Mouse (Mus musculus) hindbrain, embryonic 10.5 days (tissue): Measurements from ENCODE around the gene Hdx. TPM values are rescaled to one million over a fixed set of nuclear protein-coding genes. Genes with fewer than 3 reads are reported as not detected.
A peak's percentile ranks its signal among the peaks of the same experiment; 100 is the strongest.

Experiments
- DNase-seq: peaks from one replicate; pipeline ENCODE4 v3.0.0-alpha.2; 2017; ENCODE audit warnings: low spot score
- H3K27ac ChIP-seq: fragments of 300-500 bp; sonication (generic); 2 replicates; pipeline ENCODE4 v1.5.1; 2016; ENCODE audit warnings: mild to moderate bottlenecking, moderate library complexity
- H3K27me3 ChIP-seq: fragments of 300-500 bp; sonication (generic); 2 replicates; pipeline ENCODE4 v1.6.1; 2016; ENCODE audit warnings: mild to moderate bottlenecking; ENCODE audit not compliant: poor library complexity, insufficient read depth, severe bottlenecking
- H3K36me3 ChIP-seq: fragments of 300-500 bp; sonication (generic); 2 replicates; pipeline ENCODE4 v1.6.1; 2016; ENCODE audit warnings: mild to moderate bottlenecking, moderate library complexity
- H3K4me1 ChIP-seq: fragments of 300-500 bp; sonication (generic); replicated peaks from 2 replicates; pipeline ENCODE4 v1.6.1; 2016; ENCODE audit warnings: mild to moderate bottlenecking
- H3K4me3 ChIP-seq: fragments of 300-500 bp; sonication (generic); 2 replicates; pipeline ENCODE4 v1.5.1; 2016; ENCODE audit warnings: mild to moderate bottlenecking, moderate library complexity
- H3K9me3 ChIP-seq: fragments of 300-500 bp; sonication (generic); 2 replicates; pipeline ENCODE4 v1.6.1; 2016; ENCODE audit warnings: mild to moderate bottlenecking, moderate library complexity
- WGBS: fragments of 180-500 bp; shearing (Covaris S2); methylation state at CpG from one replicate; pipeline ENCODE4 v1.1.7; 2016; 5-methylcytosine and 5-hydroxymethylcytosine counted together
- polyA plus RNA-seq: library from polyadenylated mRNA; unstranded; fragments of >200 nt; fragmentation: Nextera tagmentation; extraction: Ambion mirVana; gene quantifications from 2 replicates; pipeline ENCODE4 v1.2.1, GENCODE M21; 2016

Gene Hdx
- polyA plus RNA-seq, result 1.7 and 1.8 TPM in 2 replicates

DNA sequence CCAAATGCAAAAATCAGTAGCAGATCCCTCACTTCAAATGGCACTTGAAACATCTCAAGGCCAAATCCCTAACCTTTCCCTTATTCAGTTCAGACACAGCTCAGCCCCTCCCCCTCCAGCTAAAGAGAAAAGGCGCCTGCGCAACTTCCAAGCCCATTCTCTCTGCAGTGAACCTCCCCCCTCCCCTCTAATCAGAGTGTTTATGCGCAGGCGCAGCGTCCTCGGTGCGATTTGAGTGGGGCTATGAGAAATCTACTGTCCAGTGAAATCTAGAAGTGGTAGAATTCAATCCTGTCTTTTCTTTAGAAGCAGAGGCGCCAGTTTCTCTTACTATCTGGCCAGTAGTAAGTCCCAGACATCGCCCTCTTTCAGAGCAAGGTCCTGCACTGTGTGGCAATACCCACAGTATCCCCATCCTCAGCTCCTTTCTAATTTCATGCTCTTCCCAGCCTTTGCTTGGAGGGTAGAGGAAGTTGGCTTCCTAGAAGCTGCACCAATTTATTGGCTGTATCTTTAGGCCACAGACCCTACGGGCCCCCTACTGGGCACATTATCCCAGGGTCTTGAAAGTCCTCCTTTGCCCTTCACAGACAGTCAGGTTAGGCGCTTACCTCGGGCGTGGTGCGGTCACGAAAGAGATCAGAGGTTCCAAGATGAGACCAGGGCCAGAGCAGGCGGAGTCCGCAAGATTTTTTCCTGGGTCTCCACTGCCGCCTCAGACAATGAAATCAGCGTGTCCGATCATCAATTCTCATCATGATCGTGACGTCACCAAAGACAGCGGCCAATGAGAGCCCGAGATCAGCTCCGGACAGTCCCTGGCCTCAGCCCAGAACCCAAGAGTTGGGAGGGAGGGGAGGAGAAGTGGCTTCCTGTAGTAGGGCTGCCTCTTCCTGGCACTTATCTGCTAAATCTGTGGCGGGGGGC lies at the start of gene Hdx:
Gene Hdx, minus strand, starts transcription at position 724 of the 927 bp plus-strand sequence.
- Histone ChIP-seq H3K4me3 (peak within 1 kb of the TSS; percentile 58), H3K4me1 (no peaks in the 10 kb centered on the region), H3K27ac (peak within 1 kb of the TSS; percentile 89), H3K9me3 (no peaks in the 10 kb centered on the region), H3K36me3 (no peaks in the 10 kb centered on the region), H3K27me3 (no peaks in the 10 kb centered on the region)
- peak; percentile 71 for DNase-seq
- WGBS, result 18% methylated on average over 26 of the region's 26 CpGs

DNA sequence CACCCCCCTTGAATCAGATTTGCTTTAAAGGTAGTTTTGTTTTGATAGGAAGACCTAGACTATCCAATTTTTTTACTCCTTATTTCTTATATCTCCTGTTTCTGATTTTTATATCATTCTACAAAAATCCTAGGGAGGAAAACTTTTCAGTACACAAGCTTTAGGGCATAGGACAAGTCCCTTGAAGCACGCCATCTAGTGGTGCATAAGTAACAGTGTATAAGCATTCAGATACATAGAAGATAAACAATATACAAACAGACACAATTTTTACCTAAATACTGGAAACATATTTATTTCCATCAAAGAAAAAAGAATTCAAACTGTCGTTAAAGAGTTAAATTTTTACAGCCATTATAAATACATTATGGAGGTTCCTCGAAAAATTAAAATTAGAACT lies 11.2 kb downstream of the Hdx start:
- H3K4me3 ChIP-seq, result no peak overlapping the region
- no peaks in the 10 kb centered on the region for H3K9me3 ChIP-seq
- DNase-seq, result no peak
- 59% methylated on average over 3 of the region's 3 CpGs for WGBS
- H3K27ac ChIP-seq, result no peak overlapping the region
- no peaks in the 10 kb centered on the region for H3K4me1 ChIP-seq
- no peaks in the 10 kb centered on the region for H3K27me3 ChIP-seq
- H3K36me3 ChIP-seq, result no peaks in the 10 kb centered on the region

DNA sequence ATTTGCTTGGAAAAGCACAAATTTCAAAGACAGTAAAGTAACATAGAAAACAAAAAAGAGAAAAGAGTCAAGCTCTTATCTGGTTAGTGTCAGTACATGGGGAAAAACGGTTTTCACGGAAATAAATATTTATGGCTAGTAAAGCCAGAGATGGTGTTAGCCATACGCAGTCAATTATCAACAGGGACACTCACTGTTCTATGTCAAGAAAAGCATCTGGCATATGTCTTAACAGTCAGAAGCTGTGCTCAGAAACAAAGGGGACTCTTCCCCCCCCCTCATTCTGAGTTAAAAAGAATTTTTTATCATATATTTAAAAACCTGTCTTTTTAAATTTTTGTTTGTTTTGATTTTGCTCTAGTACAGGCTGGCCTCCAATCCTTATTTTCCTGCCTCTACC lies 25.2 kb downstream of the Hdx start:
- Histone ChIP-seq H3K27me3 (no peaks in the 10 kb centered on the region), H3K27ac (no peak overlapping the region), H3K4me1 (no peaks in the 10 kb centered on the region), H3K36me3 (no peaks in the 10 kb centered on the region), H3K4me3 (no peak overlapping the region), H3K9me3 (no peaks in the 10 kb centered on the region)
- no peak for DNase-seq
- WGBS, result 85% methylated on average over 3 of the region's 3 CpGs

DNA sequence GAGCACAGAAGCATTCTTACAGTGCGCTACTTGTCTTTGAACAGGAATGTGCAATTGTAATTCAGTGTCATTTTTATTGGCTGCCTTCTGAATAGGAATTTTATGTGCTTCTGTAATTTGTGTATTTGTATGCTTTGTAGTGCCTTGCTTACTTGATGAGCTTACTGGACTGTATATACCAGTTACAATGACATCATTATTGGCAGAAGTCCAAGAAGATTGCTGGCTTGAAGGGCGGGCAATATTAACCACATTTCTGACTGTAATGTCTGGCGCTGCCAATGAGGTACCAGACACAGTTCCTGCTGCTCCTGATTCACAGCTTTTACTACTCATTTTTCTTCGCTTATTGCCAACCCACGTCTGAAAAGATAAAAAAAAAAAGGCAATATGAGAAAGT lies 36.5 kb downstream of the Hdx start:
- WGBS, result 86% methylated on average over 5 of the region's 5 CpGs
- no peak for DNase-seq
- Histone ChIP-seq H3K4me3 (no peak overlapping the region), H3K27ac (no peak overlapping the region), H3K9me3 (no peaks in the 10 kb centered on the region), H3K36me3 (no peaks in the 10 kb centered on the region), H3K27me3 (no peaks in the 10 kb centered on the region), H3K4me1 (no peaks in the 10 kb centered on the region)

DNA sequence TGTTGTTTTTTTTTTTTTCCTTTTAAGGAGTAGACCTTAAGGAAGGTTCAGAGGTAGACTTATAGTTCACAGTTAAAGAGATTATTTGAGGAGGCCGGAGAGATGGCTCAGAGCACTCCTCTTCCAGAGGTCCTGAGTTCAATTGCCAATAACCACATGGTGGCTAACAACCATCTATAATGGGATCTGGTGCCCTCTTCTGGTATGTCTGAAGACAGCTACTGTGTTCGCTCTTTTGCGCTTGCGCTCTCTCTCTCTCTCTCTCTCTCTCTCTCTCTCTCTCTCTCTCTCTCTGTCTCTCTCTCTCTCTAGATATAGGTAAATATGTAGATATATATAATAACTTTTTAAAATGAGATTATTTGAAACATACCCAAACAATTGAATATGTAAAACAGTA lies 38.2 kb downstream of the Hdx start:
- no peak for DNase-seq
- Histone ChIP-seq H3K36me3 (no peaks in the 10 kb centered on the region), H3K27ac (no peak overlapping the region), H3K4me1 (no peaks in the 10 kb centered on the region), H3K9me3 (no peaks in the 10 kb centered on the region), H3K4me3 (no peak overlapping the region), H3K27me3 (no peaks in the 10 kb centered on the region)
- WGBS, result 91% methylated on average over 4 of the region's 4 CpGs

DNA sequence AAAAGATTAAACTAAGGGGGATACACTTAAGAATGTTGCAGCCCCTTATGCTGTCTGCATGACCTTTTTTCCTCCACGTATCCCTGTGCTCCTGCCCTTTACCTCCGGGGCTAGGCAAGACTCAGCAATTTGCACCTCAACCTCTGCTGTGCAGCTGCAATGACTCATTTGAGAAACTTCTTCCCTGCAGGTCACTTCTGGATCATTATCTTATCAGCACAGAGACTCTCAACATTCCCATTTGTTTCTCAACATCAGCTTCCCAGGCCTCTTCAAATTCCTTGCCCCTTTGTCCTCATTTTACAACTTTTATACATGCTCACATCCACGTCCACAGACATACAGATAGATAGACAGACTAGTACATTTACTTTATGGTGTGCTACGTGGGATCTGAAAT lies 51.9 kb downstream of the Hdx start:
- Histone ChIP-seq H3K27ac (no peak overlapping the region), H3K4me3 (no peak overlapping the region)
- WGBS, result 84% methylated on average over 4 of the region's 4 CpGs

DNA sequence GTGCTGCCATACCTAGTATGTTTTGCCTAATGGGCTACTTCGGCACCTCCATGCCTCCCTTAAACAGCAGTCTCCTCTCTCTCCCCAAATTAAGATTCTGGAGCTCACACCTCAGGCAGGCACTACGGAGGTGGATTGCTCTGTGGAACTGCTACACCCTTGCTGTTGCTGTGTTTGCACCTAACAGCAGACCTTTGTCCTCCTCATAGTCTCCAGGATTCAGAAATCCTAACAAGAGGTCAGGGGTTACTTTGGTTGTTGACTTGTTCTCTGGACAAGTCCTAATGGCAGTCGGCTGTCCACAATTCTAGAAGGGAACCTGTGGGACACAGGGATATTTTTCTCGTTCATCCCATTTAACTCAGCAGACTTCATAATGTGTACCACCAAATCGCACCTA lies 56.3 kb downstream of the Hdx start:
- Histone ChIP-seq H3K36me3 (no peaks in the 10 kb centered on the region), H3K9me3 (no peaks in the 10 kb centered on the region), H3K4me3 (no peak overlapping the region), H3K27me3 (no peaks in the 10 kb centered on the region), H3K27ac (no peak overlapping the region), H3K4me1 (no peaks in the 10 kb centered on the region)
- DNase-seq, result no peak
- WGBS, result 84% methylated on average over 5 of the region's 5 CpGs

More for the DNA sequence above, 51.9 kb downstream of the Hdx start:
- DNase-seq, result no peak
- Histone ChIP-seq H3K9me3 (no peaks in the 10 kb centered on the region), H3K36me3 (no peaks in the 10 kb centered on the region), H3K4me1 (no peaks in the 10 kb centered on the region), H3K27me3 (no peaks in the 10 kb centered on the region)

DNA sequence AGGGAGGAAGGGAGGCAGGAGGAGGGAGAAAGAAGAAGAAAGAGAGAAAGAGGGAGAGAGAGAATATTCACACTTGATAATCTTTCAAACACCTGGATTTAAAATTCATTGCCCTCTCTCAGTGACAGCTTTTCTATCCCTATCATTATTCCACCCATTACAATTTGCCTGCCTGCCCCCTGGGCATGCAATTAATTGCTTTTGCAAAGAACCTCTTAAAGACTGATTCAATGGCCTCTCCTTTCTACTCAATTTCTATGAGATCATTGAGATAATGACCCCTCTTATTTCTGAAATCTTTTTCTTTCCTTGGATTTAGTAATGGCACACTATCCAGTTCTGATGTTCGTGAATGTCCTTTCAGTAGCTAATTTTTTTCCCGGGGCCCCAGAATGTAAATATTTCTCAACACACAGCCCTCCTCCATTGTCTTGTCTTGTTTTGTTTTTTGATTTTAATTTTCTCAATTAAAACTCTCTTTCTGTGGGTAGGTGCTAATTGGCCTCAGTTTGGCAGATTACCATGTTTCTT lies 99.2 kb downstream of the Hdx start:
- 86% methylated on average over 2 of the region's 2 CpGs for WGBS
- H3K27ac ChIP-seq, result no peak overlapping the region
- no peaks in the 10 kb centered on the region for H3K9me3 ChIP-seq
- no peaks in the 10 kb centered on the region for H3K4me1 ChIP-seq
- DNase-seq, result no peak
- no peak overlapping the region for H3K4me3 ChIP-seq
- H3K36me3 ChIP-seq, result no peaks in the 10 kb centered on the region
- H3K27me3 ChIP-seq, result no peaks in the 10 kb centered on the region

DNA sequence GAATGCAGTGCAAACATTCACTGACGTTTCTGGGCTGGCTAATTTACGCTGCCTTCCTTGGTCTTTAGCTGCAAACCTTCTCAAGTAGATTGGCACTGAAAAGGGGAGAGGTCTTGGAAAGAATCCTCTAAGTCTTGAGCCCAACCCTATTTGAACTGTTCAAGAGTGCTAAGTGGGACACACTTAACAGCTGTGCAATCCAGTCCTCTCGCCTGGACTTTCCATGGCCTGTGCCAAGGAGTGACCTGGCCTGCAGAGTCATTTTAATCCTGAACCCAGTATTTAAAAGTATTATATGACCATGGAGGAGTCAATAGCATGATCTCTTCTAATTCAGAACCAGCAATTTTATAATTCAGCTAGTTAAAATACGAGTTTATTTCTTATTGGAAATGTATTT lies 109.3 kb downstream of the Hdx start:
- no peak overlapping the region for H3K4me3 ChIP-seq
- H3K27me3 ChIP-seq, result no peaks in the 10 kb centered on the region
- H3K27ac ChIP-seq, result no peak overlapping the region
- no peak for DNase-seq
- H3K9me3 ChIP-seq, result no peaks in the 10 kb centered on the region
- 72% methylated on average over 4 of the region's 4 CpGs for WGBS
- H3K4me1 ChIP-seq, result no peaks in the 10 kb centered on the region
- H3K36me3 ChIP-seq, result no peaks in the 10 kb centered on the region

DNA sequence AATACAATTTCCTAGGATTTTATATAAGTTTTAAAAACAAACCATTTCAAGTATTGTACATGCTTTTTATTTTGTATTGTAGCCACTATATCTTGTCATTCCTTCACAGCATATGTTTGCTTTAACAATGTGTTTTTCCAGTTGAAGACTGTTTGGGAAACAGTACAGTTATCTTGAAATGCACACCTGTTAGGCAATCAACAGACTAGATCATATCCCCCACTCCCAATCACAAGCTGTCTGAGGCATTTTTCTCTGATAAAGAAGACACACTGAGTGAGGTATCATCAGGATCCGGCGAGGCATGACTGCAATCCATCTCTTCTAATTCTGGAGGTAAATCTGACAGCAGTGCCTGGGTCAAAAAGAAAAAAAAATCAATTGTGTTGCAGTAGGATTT lies 119.8 kb downstream of the Hdx start:
- Histone ChIP-seq H3K9me3 (no peaks in the 10 kb centered on the region), H3K4me1 (no peaks in the 10 kb centered on the region), H3K27me3 (no peaks in the 10 kb centered on the region), H3K36me3 (no peaks in the 10 kb centered on the region), H3K27ac (no peak overlapping the region), H3K4me3 (no peak overlapping the region)
- DNase-seq, result no peak
- 93% methylated on average over 2 of the region's 2 CpGs for WGBS

DNA sequence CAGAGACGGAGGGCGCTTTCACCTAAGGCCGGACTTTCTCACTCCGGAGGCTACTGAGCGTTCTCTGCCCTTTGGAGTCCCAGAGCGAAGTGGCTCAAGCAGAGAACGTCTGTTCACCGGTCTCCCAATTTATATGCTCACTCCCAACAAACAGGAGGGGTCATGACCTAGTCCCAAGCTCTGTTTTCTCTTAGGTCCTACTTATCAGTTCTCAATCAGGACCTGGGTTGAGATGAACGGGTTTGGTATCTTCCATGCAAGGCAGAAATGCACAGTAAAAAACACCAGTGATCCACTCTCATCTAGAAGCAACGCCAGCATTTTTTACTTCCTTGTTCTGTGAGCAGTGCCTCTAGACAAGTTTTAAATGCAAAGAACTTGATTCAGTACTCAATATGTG lies 159.0 kb downstream of the Hdx start, which contains the start of gene Rps6ka6:
Gene Rps6ka6, minus strand, starts transcription at position 101 of the 400 bp plus-strand sequence.
- H3K9me3 ChIP-seq, result no peaks in the 10 kb centered on the region
- H3K4me1 ChIP-seq, result no peaks in the 10 kb centered on the region
- H3K4me3 ChIP-seq, result no peak within 1 kb of the TSS
- no peaks in the 10 kb centered on the region for H3K36me3 ChIP-seq
- no peaks in the 10 kb centered on the region for H3K27me3 ChIP-seq
- 70% methylated on average over 10 of the region's 10 CpGs for WGBS
- no peak within 1 kb of the TSS for H3K27ac ChIP-seq
- no peak for DNase-seq
